Mouse (Mus musculus): ENCODE measurements around the gene Adh6a. TPM values are rescaled to one million over a fixed set of nuclear protein-coding genes. Genes with fewer than 3 reads are reported as not detected.

Adh6a gene
- polyA plus RNA-seq, 1 experiment = 8.5 TPM

Other genes starting within 250 kb of the Adh6a start
- 0.02 and 0.04 TPM in 2 replicates for gene 1110002E22Rik, start 248.2 kb upstream of the Adh6a start, polyA plus RNA-seq (2012; rRNA removed)
- 0.06 and 0.49 TPM in 2 replicates for gene Gm5105, start 245.9 kb upstream of the Adh6a start, polyA plus RNA-seq (2012; rRNA removed)
- 0.73 and 0.96 TPM in 2 replicates for gene Trmt10a, start 169.8 kb upstream of the Adh6a start, polyA plus RNA-seq (2012; rRNA removed)
- 70.5 and 272 TPM in 2 replicates for gene Mttp, start 168.3 kb upstream of the Adh6a start, polyA plus RNA-seq (2012; rRNA removed)
- not detected in 2 replicates for gene 4930579F01Rik, start 119.5 kb upstream of the Adh6a start, polyA plus RNA-seq (2012; rRNA removed)
- gene Adh7, start 95.5 kb upstream of the Adh6a start, polyA plus RNA-seq (2012; rRNA removed) = 0.18 TPM in 1 of 2 replicates, not detected in the other
- gene Adh1, start 52.3 kb upstream of the Adh6a start, polyA plus RNA-seq (2012; rRNA removed) = 25.1 and 63.3 TPM in 2 replicates
- gene Adh6b, start 28.5 kb downstream of the Adh6a start, polyA plus RNA-seq (2012; rRNA removed) = not detected in 2 replicates
- gene Adh4, start 102.2 kb downstream of the Adh6a start, polyA plus RNA-seq (2012; rRNA removed) = 0.19 and 1.2 TPM in 2 replicates
- 25.6 and 26.9 TPM in 2 replicates for gene Adh5, start 129.8 kb downstream of the Adh6a start, polyA plus RNA-seq (2012; rRNA removed)
- 23.1 and 24.0 TPM in 2 replicates for gene Metap1, start 176.2 kb downstream of the Adh6a start, polyA plus RNA-seq (2012; rRNA removed)
- 15.8 and 18.0 TPM in 2 replicates for gene Eif4e, start 212.9 kb downstream of the Adh6a start, polyA plus RNA-seq (2012; rRNA removed)